Mouse (Mus musculus): ENCODE data around the gene Eef1a2.

DNA sequence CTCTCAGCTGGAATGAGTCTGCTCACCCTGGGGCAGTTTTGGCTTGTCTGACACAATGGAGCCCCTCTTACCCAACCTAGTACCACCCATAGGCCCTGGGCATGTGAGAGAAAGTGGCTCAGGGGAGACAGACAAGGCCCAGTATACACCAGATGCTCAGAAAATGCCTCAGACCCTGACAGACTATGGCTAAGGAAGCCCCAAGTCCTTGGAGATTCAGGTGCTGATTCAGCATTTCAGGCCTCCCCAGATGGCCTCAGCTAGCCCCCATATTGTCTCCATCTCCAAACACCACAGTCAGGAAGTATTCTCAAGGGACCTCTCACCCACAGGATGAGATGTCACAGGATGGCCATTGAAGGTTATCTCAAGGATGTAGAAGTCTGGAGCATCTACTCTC lies 34.2 kb downstream of the Eef1a2 start:
- TF ChIP-seq CTCF (IDR thresholded peaks at IDR 0.05; ENCODE audit: low read depth, low read length), result no peak
- no peak for TF ChIP-seq POLR2A (IDR thresholded peaks at IDR 0.05; ENCODE audit: borderline replicate concordance, low read depth, low read length)
